Comparison of ENCODE assay signal across 13 mouse cellular contexts in the genomic region with DNA sequence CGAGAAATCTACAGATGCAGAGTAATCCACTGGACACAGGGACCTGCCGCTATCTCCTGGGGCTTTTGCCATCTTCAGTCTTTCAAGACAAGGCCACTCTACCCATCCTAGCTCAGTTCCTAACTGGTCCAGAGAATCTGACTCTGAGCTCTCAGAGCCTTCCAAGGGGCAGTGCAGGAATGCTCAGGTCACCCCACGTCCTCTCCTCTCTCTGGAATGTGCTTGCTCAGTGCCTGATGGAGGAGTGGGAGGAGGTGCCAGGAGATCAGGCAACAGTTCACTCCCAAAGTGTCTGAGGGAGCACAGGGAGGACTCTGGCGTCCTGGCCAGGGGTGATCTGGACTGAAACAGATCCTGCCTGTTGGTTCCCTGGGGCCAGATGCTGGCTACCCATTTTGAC. TPM values are rescaled to one million over a fixed set of nuclear protein-coding genes. Genes with fewer than 3 reads are reported as not detected.
"Had no signal": no experiment of that assay in that cellular context is flagged by ENCODE, and none has a peak within 500 bp of the region (broad histone marks: within the 10 kb centered on the region; RNA-seq: fewer than 3 reads in every experiment).

No protein-coding gene starts in this region.

- H3K4me2 ChIP-seq: liver, embryonic 11.5 days; lung, embryonic 15.5 days; midbrain, embryonic 12.5 days; neural tube, embryonic 13.5 days had no signal

- H3K4me3 ChIP-seq: left cerebral cortex, adult 2 months; limb, embryonic 10.5 days; lung, embryonic 15.5 days; midbrain, embryonic 12.5 days; neural tube, embryonic 13.5 days had no signal

- ATAC-seq: midbrain, embryonic 16.5 days had no signal

- H3K27ac ChIP-seq: left cerebral cortex, adult 2 months; limb, embryonic 10.5 days; lung, embryonic 15.5 days; midbrain, embryonic 12.5 days; neural tube, embryonic 13.5 days had no signal

- H3K9me3 ChIP-seq: limb, embryonic 10.5 days; lung, embryonic 15.5 days; midbrain, embryonic 12.5 days; neural tube, embryonic 13.5 days had no signal

- H3K4me1 ChIP-seq: midbrain, embryonic 12.5 days; neural tube, embryonic 13.5 days had no signal

- H3K27me3 ChIP-seq: lung, embryonic 15.5 days; midbrain, embryonic 12.5 days; neural tube, embryonic 13.5 days had no signal

- DNase-seq: right cerebral cortex, postnatal 4 days; spleen, adult 18-20 months; thymus, adult 18-20 months; thymus, postnatal 14 days had no signal

- H3K36me3 ChIP-seq: limb, embryonic 10.5 days; lung, embryonic 15.5 days; midbrain, embryonic 12.5 days; neural tube, embryonic 13.5 days had no signal

- H3K9ac ChIP-seq: lung, embryonic 15.5 days; midbrain, embryonic 12.5 days; neural tube, embryonic 13.5 days had no signal

RNA-seq across cellular contexts. Expression of gene Adra2c, which starts 45.0 kb away (rescaled TPM):
- polyA plus RNA-seq: limb, embryonic 10.5 days; liver, embryonic 11.5 days; liver, embryonic 16.5 days; lung, embryonic 15.5 days; midbrain, embryonic 12.5 days; stomach, embryonic 14.5 days had no signal
